Mouse (Mus musculus): Measurements from ENCODE around the gene Lmtk3. TPM values are rescaled to one million over a fixed set of nuclear protein-coding genes. Genes with fewer than 3 reads are reported as not detected.

Lmtk3 gene
- polyA plus RNA-seq, 1 experiment from 2014 or later, result 10.6 TPM

- Histone ChIP-seq H3K27ac (replicated peaks) (no peak overlapping the region), H3K9me3 (no peaks in the 10 kb centered on the region), H3K9ac (replicated peaks) (0 out of 2 replicates have a peak overlapping the region, but pooled peaks have one; percentile 24), H3K36me3 (peaks cover 5% of the 10 kb centered on the region; the same call in 1 of the 2 replicates), H3K4me3 (peak overlapping the region; percentile 33), H3K4me2 (replicated peaks) (peak overlapping the region; percentile 41), H3K4me1 (peaks cover 32% of the 10 kb centered on the region), H3K27me3 (peaks cover 65% of the 10 kb centered on the region)
- no peak for ATAC-seq (ENCODE audit: low FRiP score, low read depth)
- 2% methylated on average over 57 of the region's 86 CpGs for WGBS
Observed at GRCm38 (mm10) chr7:45833148-45833790, 49.7 kb downstream of the Lmtk3 start.

- no peak overlapping the region for H3K9ac ChIP-seq (replicated peaks)
Observed at GRCm38 (mm10) chr7:45833924-45834323, 50.4 kb downstream of the Lmtk3 start.

GRCm38 (mm10) chr7:45842950-45843744, 59.6 kb downstream of the Lmtk3 start:
- H3K4me1 ChIP-seq, result 0 out of 2 replicates have a peak, but pooled peaks cover 2% of the 10 kb centered on the region
- 85% methylated on average over 10 of the region's 10 CpGs for WGBS
- peaks cover 31% of the 10 kb centered on the region; the same call in 1 of the 2 replicates for H3K27me3 ChIP-seq
- no peak overlapping the region for H3K27ac ChIP-seq (replicated peaks)
- H3K4me2 ChIP-seq (replicated peaks), result no peak overlapping the region
- no peak overlapping the region for H3K4me3 ChIP-seq
- H3K36me3 ChIP-seq, result no peaks in the 10 kb centered on the region
- H3K9me3 ChIP-seq, result no peaks in the 10 kb centered on the region
- no peak overlapping the region for H3K9ac ChIP-seq (replicated peaks)
- no peak for ATAC-seq (ENCODE audit: low FRiP score, low read depth)

More at GRCm38 (mm10) chr7:45833924-45834323, 50.4 kb downstream of the Lmtk3 start:
- Histone ChIP-seq H3K4me2 (replicated peaks) (peak overlapping the region; percentile 41), H3K27ac (replicated peaks) (no peak overlapping the region), H3K36me3 (no peaks in the 10 kb centered on the region), H3K27me3 (peaks cover 66% of the 10 kb centered on the region), H3K9me3 (no peaks in the 10 kb centered on the region), H3K4me3 (peak overlapping the region; percentile 33), H3K4me1 (peaks cover 32% of the 10 kb centered on the region)
- 5% methylated on average over 18 of the region's 31 CpGs for WGBS
- ATAC-seq (ENCODE audit: low FRiP score, low read depth), result no peak

GRCm38 (mm10) chr7:45848447-45849027, 65.0 kb downstream of the Lmtk3 start:
- no peaks in the 10 kb centered on the region for H3K36me3 ChIP-seq
- H3K4me2 ChIP-seq (replicated peaks), result no peak overlapping the region
- peaks cover 4% of the 10 kb centered on the region; the same call in 1 of the 2 replicates for H3K27me3 ChIP-seq
- WGBS, result 3% methylated on average over 6 of the region's 6 CpGs
- ATAC-seq (ENCODE audit: low FRiP score, low read depth), result no peak
- no peak overlapping the region for H3K9ac ChIP-seq (replicated peaks)
- H3K4me1 ChIP-seq, result peaks cover 6% of the 10 kb centered on the region
- no peaks in the 10 kb centered on the region for H3K9me3 ChIP-seq
- H3K27ac ChIP-seq (replicated peaks), result no peak overlapping the region
- H3K4me3 ChIP-seq, result no peak overlapping the region

GRCm38 (mm10) chr7:45850661-45851060, 67.1 kb downstream of the Lmtk3 start:
- Histone ChIP-seq H3K9me3 (no peaks in the 10 kb centered on the region), H3K36me3 (no peaks in the 10 kb centered on the region), H3K9ac (replicated peaks) (no peak overlapping the region), H3K27me3 (peaks cover 4% of the 10 kb centered on the region; the same call in 1 of the 2 replicates), H3K4me2 (replicated peaks) (no peak overlapping the region), H3K4me1 (peaks cover 6% of the 10 kb centered on the region), H3K27ac (replicated peaks) (no peak overlapping the region), H3K4me3 (no peak overlapping the region)
- no peak for ATAC-seq (ENCODE audit: low FRiP score, low read depth)
- 84% methylated on average over 3 of the region's 3 CpGs for WGBS

- Histone ChIP-seq H3K4me1 (peaks cover 14% of the 10 kb centered on the region), H3K27me3 (peaks cover 26% of the 10 kb centered on the region), H3K9me3 (no peaks in the 10 kb centered on the region), H3K36me3 (no peaks in the 10 kb centered on the region), H3K27ac (replicated peaks) (no peak overlapping the region), H3K9ac (replicated peaks) (no peak overlapping the region), H3K4me3 (no peak overlapping the region), H3K4me2 (replicated peaks) (no peak overlapping the region)
- WGBS, result 83% methylated on average over 12 of the region's 12 CpGs
- no peak for ATAC-seq (ENCODE audit: low FRiP score, low read depth)
Observed at GRCm38 (mm10) chr7:45853089-45853488, 69.6 kb downstream of the Lmtk3 start.

Other genes starting within 250 kb of the Lmtk3 start
- 0.78 TPM in 1 of 2 replicates, not detected in the other for gene Hsd17b14, start 228.8 kb upstream of the Lmtk3 start, polyA plus RNA-seq (2016; fragmentation: Nextera tagmentation; extraction: Ambion mirVana)
- gene Bcat2, start 213.6 kb upstream of the Lmtk3 start, polyA plus RNA-seq (2016; fragmentation: Nextera tagmentation; extraction: Ambion mirVana), result 23.2 and 23.8 TPM in 2 replicates
- gene Fgf21, start 168.2 kb upstream of the Lmtk3 start, polyA plus RNA-seq (2016; fragmentation: Nextera tagmentation; extraction: Ambion mirVana), result not detected in 2 replicates
- not detected in 2 replicates for gene Fut1, start 166.4 kb upstream of the Lmtk3 start, polyA plus RNA-seq (2016; fragmentation: Nextera tagmentation; extraction: Ambion mirVana)
- 0.18 and 0.31 TPM in 2 replicates for gene Izumo1, start 161.9 kb upstream of the Lmtk3 start, polyA plus RNA-seq (2016; fragmentation: Nextera tagmentation; extraction: Ambion mirVana)
- gene Rasip1, start 156.2 kb upstream of the Lmtk3 start, polyA plus RNA-seq (2016; fragmentation: Nextera tagmentation; extraction: Ambion mirVana), result 10.7 and 11.6 TPM in 2 replicates
- 2.3 and 2.7 TPM in 2 replicates for gene Mamstr, start 143.8 kb upstream of the Lmtk3 start, polyA plus RNA-seq (2016; fragmentation: Nextera tagmentation; extraction: Ambion mirVana)
- gene Fut2, start 117.3 kb upstream of the Lmtk3 start, polyA plus RNA-seq (2016; fragmentation: Nextera tagmentation; extraction: Ambion mirVana), result 0.10 and 0.33 TPM in 2 replicates
- 0.31 TPM in 1 of 2 replicates, not detected in the other for gene Ntn5, start 99.7 kb upstream of the Lmtk3 start, polyA plus RNA-seq (2016; fragmentation: Nextera tagmentation; extraction: Ambion mirVana)
- gene Sec1, start 89.3 kb upstream of the Lmtk3 start, polyA plus RNA-seq (2016; fragmentation: Nextera tagmentation; extraction: Ambion mirVana), result 0.79 and 0.80 TPM in 2 replicates
- 17.0 and 18.8 TPM in 2 replicates for gene Car11, start 83.9 kb upstream of the Lmtk3 start, polyA plus RNA-seq (2016; fragmentation: Nextera tagmentation; extraction: Ambion mirVana)
- 4.5 and 4.6 TPM in 2 replicates for gene Dbp, start 78.7 kb upstream of the Lmtk3 start, polyA plus RNA-seq (2016; fragmentation: Nextera tagmentation; extraction: Ambion mirVana)
- gene Rpl18, start 68.3 kb upstream of the Lmtk3 start, polyA plus RNA-seq (2016; fragmentation: Nextera tagmentation; extraction: Ambion mirVana), result 688 and 721 TPM in 2 replicates
- 24.0 and 25.8 TPM in 2 replicates for gene Sphk2, start 65.7 kb upstream of the Lmtk3 start, polyA plus RNA-seq (2016; fragmentation: Nextera tagmentation; extraction: Ambion mirVana)
- gene Fam83e, start 62.5 kb upstream of the Lmtk3 start, polyA plus RNA-seq (2016; fragmentation: Nextera tagmentation; extraction: Ambion mirVana), result 1.3 and 1.6 TPM in 2 replicates
- gene Spaca4, start 57.9 kb upstream of the Lmtk3 start, polyA plus RNA-seq (2016; fragmentation: Nextera tagmentation; extraction: Ambion mirVana), result not detected in 2 replicates
- gene Sult2b1, start 931 bp downstream of the Lmtk3 start, polyA plus RNA-seq (2016; fragmentation: Nextera tagmentation; extraction: Ambion mirVana), result 1.5 and 2.2 TPM in 2 replicates
- gene Cyth2, start 30.8 kb downstream of the Lmtk3 start, polyA plus RNA-seq (2016; fragmentation: Nextera tagmentation; extraction: Ambion mirVana), result 288 and 293 TPM in 2 replicates
- 0.46 and 1.1 TPM in 2 replicates for gene Kcnj14, start 41.0 kb downstream of the Lmtk3 start, polyA plus RNA-seq (2016; fragmentation: Nextera tagmentation; extraction: Ambion mirVana)
- gene Grwd1, start 47.2 kb downstream of the Lmtk3 start, polyA plus RNA-seq (2016; fragmentation: Nextera tagmentation; extraction: Ambion mirVana), result 50.1 and 50.2 TPM in 2 replicates
- 40.6 and 54.6 TPM in 2 replicates for gene Kdelr1, start 89.0 kb downstream of the Lmtk3 start, polyA plus RNA-seq (2016; fragmentation: Nextera tagmentation; extraction: Ambion mirVana)
- gene Grin2d, start 94.6 kb downstream of the Lmtk3 start, polyA plus RNA-seq (2016; fragmentation: Nextera tagmentation; extraction: Ambion mirVana), result 0.60 and 1.0 TPM in 2 replicates
- 0.34 and 0.42 TPM in 2 replicates for gene Syngr4, start 113.0 kb downstream of the Lmtk3 start, polyA plus RNA-seq (2016; fragmentation: Nextera tagmentation; extraction: Ambion mirVana)
- gene Tmem143, start 113.2 kb downstream of the Lmtk3 start, polyA plus RNA-seq (2016; fragmentation: Nextera tagmentation; extraction: Ambion mirVana), result 4.4 and 4.9 TPM in 2 replicates
- 33.9 and 46.5 TPM in 2 replicates for gene Emp3, start 137.7 kb downstream of the Lmtk3 start, polyA plus RNA-seq (2016; fragmentation: Nextera tagmentation; extraction: Ambion mirVana)
- gene Ccdc114, start 140.3 kb downstream of the Lmtk3 start, polyA plus RNA-seq (2016; fragmentation: Nextera tagmentation; extraction: Ambion mirVana), result 2.2 and 3.4 TPM in 2 replicates
- 0.58 and 0.59 TPM in 2 replicates for gene Abcc6, start 246.6 kb downstream of the Lmtk3 start, polyA plus RNA-seq (2016; fragmentation: Nextera tagmentation; extraction: Ambion mirVana)
- 30.2 and 35.8 TPM in 2 replicates for gene Nomo1, start 250.0 kb downstream of the Lmtk3 start, polyA plus RNA-seq (2016; fragmentation: Nextera tagmentation; extraction: Ambion mirVana)

Measured in midbrain, embryonic 12.5 days (tissue).